Mouse (Mus musculus): ENCODE data around the gene Ctsk. TPM values are rescaled to one million over a fixed set of nuclear protein-coding genes. Genes with fewer than 3 reads are reported as not detected.

Ctsk gene
- polyA plus RNA-seq, 1 experiment from 2014 or later: 2.8 TPM

GRCm38 (mm10) chr3:95509348-95509747, 10.3 kb downstream of the Ctsk start:
- H3K27ac ChIP-seq (ENCODE audit: low read depth): no peak overlapping the region
- no peaks in the 10 kb centered on the region for H3K36me3 ChIP-seq (ENCODE audit: insufficient read depth)
- no peak overlapping the region for H3K4me3 ChIP-seq (ENCODE audit: low read depth, low read length)
- no peak for DNase-seq
- H3K4me1 ChIP-seq (ENCODE audit: insufficient read depth): no peaks in the 10 kb centered on the region
- no peaks in the 10 kb centered on the region for H3K27me3 ChIP-seq (ENCODE audit: insufficient read depth, low read length)
- no peak overlapping the region for H3K4me2 ChIP-seq
- H3K9me3 ChIP-seq (ENCODE audit: low read depth, low read length): no peaks in the 10 kb centered on the region
- no peak for TF ChIP-seq CTCF (IDR thresholded peaks at IDR 0.05; ENCODE audit: low read depth)
- H3K9ac ChIP-seq: no peak overlapping the region
- ATAC-seq (ENCODE audit: insufficient read depth): no peak
- WGBS: 65% methylated on average over 6 of the region's 6 CpGs

- no peaks in the 10 kb centered on the region for H3K36me3 ChIP-seq (ENCODE audit: insufficient read depth)
- H3K4me2 ChIP-seq: no peak overlapping the region
- no peak overlapping the region for H3K9ac ChIP-seq
- no peak for TF ChIP-seq CTCF (IDR thresholded peaks at IDR 0.05; ENCODE audit: low read depth)
- no peak for ATAC-seq (ENCODE audit: insufficient read depth)
- H3K9me3 ChIP-seq (ENCODE audit: low read depth, low read length): no peaks in the 10 kb centered on the region
- H3K4me3 ChIP-seq (ENCODE audit: low read depth, low read length): no peak overlapping the region
- no peaks in the 10 kb centered on the region for H3K4me1 ChIP-seq (ENCODE audit: insufficient read depth)
- H3K27me3 ChIP-seq (ENCODE audit: insufficient read depth, low read length): no peaks in the 10 kb centered on the region
- DNase-seq: no peak
- 78% methylated on average over 9 of the region's 9 CpGs for WGBS
- H3K27ac ChIP-seq (ENCODE audit: low read depth): no peak overlapping the region
Measured at GRCm38 (mm10) chr3:95511611-95512180, 12.6 kb downstream of the Ctsk start.

- 0 out of 2 replicates have a peak, but pooled peaks have one; percentile 73 for ATAC-seq (ENCODE audit: insufficient read depth)
Measured at GRCm38 (mm10) chr3:95516614-95517041, 17.6 kb downstream of the Ctsk start.

GRCm38 (mm10) chr3:95517493-95517898, 18.4 kb downstream of the Ctsk start:
- Histone ChIP-seq H3K27me3 (ENCODE audit: insufficient read depth, low read length) (no peaks in the 10 kb centered on the region), H3K4me2 (no peak overlapping the region), H3K4me1 (ENCODE audit: insufficient read depth) (no peaks in the 10 kb centered on the region), H3K9ac (no peak overlapping the region), H3K9me3 (ENCODE audit: low read depth, low read length) (no peaks in the 10 kb centered on the region), H3K36me3 (ENCODE audit: insufficient read depth) (no peaks in the 10 kb centered on the region), H3K4me3 (ENCODE audit: low read depth, low read length) (no peak overlapping the region), H3K27ac (ENCODE audit: low read depth) (no peak overlapping the region; the same call in 1 of the 2 replicates)
- WGBS: 19% methylated on average over 10 of the region's 10 CpGs
- peak; percentile 53; the same call in 1 of the 2 replicates for ATAC-seq (ENCODE audit: insufficient read depth)
- DNase-seq: peak; percentile 91
- peak; percentile 89 for TF ChIP-seq CTCF (IDR thresholded peaks at IDR 0.05; ENCODE audit: low read depth)

More at GRCm38 (mm10) chr3:95516614-95517041, 17.6 kb downstream of the Ctsk start:
- Histone ChIP-seq H3K36me3 (ENCODE audit: insufficient read depth) (no peaks in the 10 kb centered on the region), H3K27me3 (ENCODE audit: insufficient read depth, low read length) (no peaks in the 10 kb centered on the region), H3K4me2 (no peak overlapping the region), H3K4me1 (ENCODE audit: insufficient read depth) (no peaks in the 10 kb centered on the region), H3K4me3 (ENCODE audit: low read depth, low read length) (no peak overlapping the region), H3K9me3 (ENCODE audit: low read depth, low read length) (no peaks in the 10 kb centered on the region), H3K9ac (no peak overlapping the region), H3K27ac (ENCODE audit: low read depth) (peak overlapping the region; percentile 26; the same call in 1 of the 2 replicates)
- WGBS: 74% methylated on average over 3 of the region's 3 CpGs
- no peak for DNase-seq
- no peak for TF ChIP-seq CTCF (IDR thresholded peaks at IDR 0.05; ENCODE audit: low read depth)

- ATAC-seq (ENCODE audit: insufficient read depth): no peak
- H3K4me2 ChIP-seq: no peak overlapping the region
- no peak for TF ChIP-seq CTCF (IDR thresholded peaks at IDR 0.05; ENCODE audit: low read depth)
- H3K9me3 ChIP-seq (ENCODE audit: low read depth, low read length): no peaks in the 10 kb centered on the region
- H3K9ac ChIP-seq: no peak overlapping the region
- no peak overlapping the region for H3K4me3 ChIP-seq (ENCODE audit: low read depth, low read length)
- no peak overlapping the region for H3K27ac ChIP-seq (ENCODE audit: low read depth)
- no peaks in the 10 kb centered on the region for H3K36me3 ChIP-seq (ENCODE audit: insufficient read depth)
- no peaks in the 10 kb centered on the region for H3K4me1 ChIP-seq (ENCODE audit: insufficient read depth)
- no peak for DNase-seq
- H3K27me3 ChIP-seq (ENCODE audit: insufficient read depth, low read length): no peaks in the 10 kb centered on the region
- 70% methylated on average over 7 of the region's 7 CpGs for WGBS
Measured at GRCm38 (mm10) chr3:95518891-95519290, 19.8 kb downstream of the Ctsk start.

- 42% methylated on average over 2 of the region's 2 CpGs for WGBS
- ATAC-seq (ENCODE audit: insufficient read depth): peak; percentile 19; the same call in 1 of the 2 replicates
- no peak for TF ChIP-seq CTCF (IDR thresholded peaks at IDR 0.05; ENCODE audit: low read depth)
- Histone ChIP-seq H3K4me3 (ENCODE audit: low read depth, low read length) (no peak overlapping the region), H3K27ac (ENCODE audit: low read depth) (no peak overlapping the region; the same call in 1 of the 2 replicates), H3K36me3 (ENCODE audit: insufficient read depth) (no peaks in the 10 kb centered on the region), H3K27me3 (ENCODE audit: insufficient read depth, low read length) (no peaks in the 10 kb centered on the region), H3K4me1 (ENCODE audit: insufficient read depth) (no peaks in the 10 kb centered on the region), H3K9me3 (ENCODE audit: low read depth, low read length) (no peaks in the 10 kb centered on the region), H3K9ac (no peak overlapping the region), H3K4me2 (no peak overlapping the region)
- DNase-seq: no peak
Measured at GRCm38 (mm10) chr3:95519315-95519714, 20.3 kb downstream of the Ctsk start.

- DNase-seq (no peak), ATAC-seq (ENCODE audit: insufficient read depth) (no peak)
- Histone ChIP-seq H3K9ac (no peak overlapping the region), H3K9me3 (ENCODE audit: low read depth, low read length) (no peaks in the 10 kb centered on the region), H3K4me2 (no peak overlapping the region), H3K4me3 (ENCODE audit: low read depth, low read length) (no peak overlapping the region), H3K27ac (ENCODE audit: low read depth) (no peak overlapping the region), H3K27me3 (ENCODE audit: insufficient read depth, low read length) (no peaks in the 10 kb centered on the region), H3K36me3 (ENCODE audit: insufficient read depth) (no peaks in the 10 kb centered on the region), H3K4me1 (ENCODE audit: insufficient read depth) (no peaks in the 10 kb centered on the region)
- no peak for TF ChIP-seq CTCF (IDR thresholded peaks at IDR 0.05; ENCODE audit: low read depth)
- 86% methylated on average over 3 of the region's 3 CpGs for WGBS
Measured at GRCm38 (mm10) chr3:95520100-95520499, 21.0 kb downstream of the Ctsk start.
